Mouse (Mus musculus) hindbrain, embryonic 10.5 days (tissue): ENCODE measurements at regions not wholly inside any gene's neighbourhood (a gene's known extent, or its start where the extent isn't known, plus 50 kb on each side); places are given as distances from the start of the nearest gene placed in this dataset.

Source experiments
- DNase-seq: peaks from one replicate; pipeline ENCODE4 v3.0.0-alpha.2; 2017; ENCODE audit warnings: low spot score
- H3K27ac ChIP-seq: fragments of 300-500 bp; sonication (generic); 2 replicates; pipeline ENCODE4 v1.5.1; 2016; ENCODE audit warnings: mild to moderate bottlenecking, moderate library complexity
- H3K27me3 ChIP-seq: fragments of 300-500 bp; sonication (generic); 2 replicates; pipeline ENCODE4 v1.6.1; 2016; ENCODE audit warnings: mild to moderate bottlenecking; ENCODE audit not compliant: poor library complexity, insufficient read depth, severe bottlenecking
- H3K36me3 ChIP-seq: fragments of 300-500 bp; sonication (generic); 2 replicates; pipeline ENCODE4 v1.6.1; 2016; ENCODE audit warnings: mild to moderate bottlenecking, moderate library complexity
- H3K4me1 ChIP-seq: fragments of 300-500 bp; sonication (generic); replicated peaks from 2 replicates; pipeline ENCODE4 v1.6.1; 2016; ENCODE audit warnings: mild to moderate bottlenecking
- H3K4me3 ChIP-seq: fragments of 300-500 bp; sonication (generic); 2 replicates; pipeline ENCODE4 v1.5.1; 2016; ENCODE audit warnings: mild to moderate bottlenecking, moderate library complexity
- H3K9me3 ChIP-seq: fragments of 300-500 bp; sonication (generic); 2 replicates; pipeline ENCODE4 v1.6.1; 2016; ENCODE audit warnings: mild to moderate bottlenecking, moderate library complexity
- WGBS: fragments of 180-500 bp; shearing (Covaris S2); methylation state at CpG from one replicate; pipeline ENCODE4 v1.1.7; 2016; 5-methylcytosine and 5-hydroxymethylcytosine counted together

GRCm38 (mm10) chr13:35397166-35397565 lies 262.5 kb upstream of the Cdyl start:
- Histone ChIP-seq H3K9me3 (no peaks in the 10 kb centered on the region), H3K4me3 (no peak overlapping the region), H3K27ac (no peak overlapping the region), H3K4me1 (peaks cover 6% of the 10 kb centered on the region; the same call in 1 of the 2 replicates), H3K27me3 (no peaks in the 10 kb centered on the region), H3K36me3 (no peaks in the 10 kb centered on the region)
- no peak for DNase-seq
- WGBS, result 88% methylated on average over 2 of the region's 2 CpGs

DNA sequence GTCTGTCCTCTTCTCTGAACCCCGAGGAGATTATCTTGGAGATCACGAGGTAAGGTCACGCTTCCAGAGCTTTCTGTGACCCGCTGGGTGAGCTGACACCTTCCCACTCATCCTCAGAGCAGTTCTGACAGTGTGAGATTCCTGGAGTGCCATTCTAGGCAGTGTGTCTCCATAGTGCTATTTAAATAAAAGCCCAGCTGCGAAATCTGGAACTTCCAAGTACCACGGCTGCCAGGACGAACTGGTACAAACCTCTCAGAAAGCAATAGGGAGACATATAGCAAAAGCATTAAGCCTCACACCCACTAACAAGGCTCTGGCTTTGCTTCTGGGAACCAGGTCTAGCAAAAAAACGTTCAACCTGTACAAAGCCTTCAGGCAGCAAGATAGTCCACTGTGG lies 261.4 kb upstream of the Cdyl start:
- 64% methylated on average over 8 of the region's 8 CpGs for WGBS
- Histone ChIP-seq H3K9me3 (no peaks in the 10 kb centered on the region), H3K27me3 (no peaks in the 10 kb centered on the region), H3K27ac (no peak overlapping the region), H3K4me3 (no peak overlapping the region), H3K36me3 (no peaks in the 10 kb centered on the region), H3K4me1 (peaks cover 6% of the 10 kb centered on the region; the same call in 1 of the 2 replicates)
- DNase-seq, result no peak

DNA sequence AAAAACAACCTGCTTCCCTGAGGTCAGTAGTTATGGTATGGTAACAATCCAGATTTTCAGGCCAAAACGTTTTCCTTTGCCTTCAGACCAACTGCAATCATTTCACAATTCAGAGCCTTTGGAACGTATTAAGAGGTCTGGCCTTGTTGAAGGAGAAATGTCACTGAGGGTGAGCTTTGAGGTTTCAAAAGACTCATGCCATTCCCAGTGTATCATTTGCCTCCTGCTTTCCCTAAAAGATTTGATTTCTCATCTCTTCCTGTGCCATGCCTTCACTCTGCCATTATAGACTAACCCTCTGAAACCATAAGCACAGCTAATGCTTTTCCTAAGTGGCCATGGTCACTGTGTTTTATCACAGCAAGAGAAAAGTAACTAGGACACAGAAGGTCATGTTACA lies 256.8 kb upstream of the Cdyl start:
- no peak overlapping the region for H3K27ac ChIP-seq
- WGBS, result 81% methylated on average over 2 of the region's 2 CpGs
- H3K27me3 ChIP-seq, result no peaks in the 10 kb centered on the region
- H3K4me1 ChIP-seq, result no peaks in the 10 kb centered on the region
- H3K9me3 ChIP-seq, result no peaks in the 10 kb centered on the region
- no peak overlapping the region for H3K4me3 ChIP-seq
- no peaks in the 10 kb centered on the region for H3K36me3 ChIP-seq
- no peak for DNase-seq

GRCm38 (mm10) chr13:35404428-35404827 lies 255.2 kb upstream of the Cdyl start:
- 89% methylated on average over 5 of the region's 5 CpGs for WGBS
- no peaks in the 10 kb centered on the region for H3K27me3 ChIP-seq
- H3K36me3 ChIP-seq, result no peaks in the 10 kb centered on the region
- no peak for DNase-seq
- no peak overlapping the region for H3K27ac ChIP-seq
- no peaks in the 10 kb centered on the region for H3K9me3 ChIP-seq
- H3K4me3 ChIP-seq, result no peak overlapping the region
- no peaks in the 10 kb centered on the region for H3K4me1 ChIP-seq

DNA sequence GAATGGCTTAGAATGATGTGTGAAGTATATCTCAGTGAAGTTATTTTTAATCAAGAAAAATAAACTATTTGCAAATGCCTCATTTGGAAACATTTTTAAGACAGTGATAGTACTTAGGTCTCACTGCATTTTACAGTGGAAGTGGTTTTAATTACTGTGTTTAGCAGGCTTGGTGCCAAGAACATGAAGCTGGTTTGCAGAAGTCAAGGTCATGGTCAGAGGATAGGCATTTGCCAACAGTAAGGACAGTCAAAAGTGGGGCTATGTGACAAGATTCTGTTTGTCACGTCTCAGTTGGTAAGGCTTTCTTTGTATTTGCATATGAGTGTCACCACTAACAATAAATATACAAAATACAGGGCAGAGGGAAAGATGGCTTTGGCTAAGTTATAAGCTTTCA lies 254.2 kb upstream of the Cdyl start:
- H3K36me3 ChIP-seq, result no peaks in the 10 kb centered on the region
- H3K9me3 ChIP-seq, result no peaks in the 10 kb centered on the region
- no peak for DNase-seq
- 71% methylated on average over 1 of the region's 1 CpGs for WGBS
- H3K27ac ChIP-seq, result no peak overlapping the region
- no peak overlapping the region for H3K4me3 ChIP-seq
- no peaks in the 10 kb centered on the region for H3K4me1 ChIP-seq
- H3K27me3 ChIP-seq, result no peaks in the 10 kb centered on the region

DNA sequence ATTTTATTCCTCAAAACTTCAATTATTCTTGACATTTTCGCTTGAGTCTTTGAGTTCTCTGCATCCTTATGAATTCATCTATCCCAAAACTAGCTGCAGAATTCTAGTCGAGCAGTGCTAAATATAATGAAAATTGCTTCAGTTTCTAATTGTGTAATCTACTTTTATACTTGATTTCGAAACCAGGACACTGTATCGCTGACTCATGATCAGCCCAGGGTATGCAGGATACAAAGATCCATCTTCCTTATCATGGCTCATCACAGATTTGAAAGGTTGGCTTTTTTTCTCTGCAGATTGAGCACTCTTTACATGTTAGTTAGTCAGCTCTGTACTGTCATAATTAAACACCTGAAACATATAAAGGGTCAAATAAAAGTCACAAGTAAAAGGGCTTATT lies 242.1 kb upstream of the Cdyl start:
- H3K9me3 ChIP-seq, result no peaks in the 10 kb centered on the region
- 92% methylated on average over 4 of the region's 4 CpGs for WGBS
- H3K36me3 ChIP-seq, result no peaks in the 10 kb centered on the region
- no peak overlapping the region for H3K4me3 ChIP-seq
- no peak overlapping the region for H3K27ac ChIP-seq
- H3K4me1 ChIP-seq, result no peaks in the 10 kb centered on the region
- no peak for DNase-seq
- no peaks in the 10 kb centered on the region for H3K27me3 ChIP-seq

DNA sequence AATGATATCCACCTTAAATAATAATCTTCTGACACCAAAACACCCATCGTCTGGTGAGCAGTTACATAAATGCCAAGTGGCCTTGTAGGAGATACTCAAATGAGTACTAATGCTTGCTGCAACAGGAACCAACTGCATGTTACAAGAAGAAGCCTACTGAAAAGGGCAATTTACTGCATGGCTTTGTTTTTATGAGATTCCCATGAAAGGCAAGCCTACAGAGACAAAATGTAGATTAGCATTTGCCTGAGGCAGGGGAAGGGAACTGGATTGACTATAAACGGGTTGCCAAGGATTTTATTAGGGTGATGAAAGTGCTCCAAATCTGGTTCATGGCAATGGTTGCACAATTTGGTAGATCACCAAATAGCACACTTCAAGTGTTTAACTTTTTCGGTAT lies 239.6 kb upstream of the Cdyl start:
- H3K27me3 ChIP-seq, result no peaks in the 10 kb centered on the region
- WGBS, result 91% methylated on average over 3 of the region's 3 CpGs
- H3K4me1 ChIP-seq, result no peaks in the 10 kb centered on the region
- H3K27ac ChIP-seq, result no peak overlapping the region
- no peaks in the 10 kb centered on the region for H3K9me3 ChIP-seq
- H3K4me3 ChIP-seq, result no peak overlapping the region
- no peaks in the 10 kb centered on the region for H3K36me3 ChIP-seq
- DNase-seq, result no peak

DNA sequence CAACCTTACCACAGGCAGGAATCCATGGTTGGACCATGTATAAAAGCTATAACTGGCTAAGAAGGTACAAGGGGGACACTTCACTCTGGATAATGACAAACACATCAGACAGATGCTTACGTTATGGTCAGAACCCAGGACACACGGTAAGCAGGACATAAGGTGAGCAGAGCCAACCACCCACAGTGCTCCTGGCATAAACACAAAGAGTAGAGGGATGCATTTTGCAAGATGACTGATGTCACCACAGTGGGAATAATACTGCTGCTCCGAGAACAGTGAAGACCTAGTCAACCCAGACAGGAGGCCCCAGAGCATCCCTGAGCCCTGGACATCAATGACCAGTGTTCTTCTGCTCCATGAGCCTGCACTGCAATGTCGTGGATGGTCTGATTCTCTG lies 233.6 kb upstream of the Cdyl start:
- H3K4me3 ChIP-seq, result no peak overlapping the region
- H3K36me3 ChIP-seq, result no peaks in the 10 kb centered on the region
- WGBS, result 79% methylated on average over 4 of the region's 4 CpGs
- no peaks in the 10 kb centered on the region for H3K27me3 ChIP-seq
- no peaks in the 10 kb centered on the region for H3K9me3 ChIP-seq
- no peak for DNase-seq
- no peak overlapping the region for H3K27ac ChIP-seq
- no peaks in the 10 kb centered on the region for H3K4me1 ChIP-seq

GRCm38 (mm10) chr13:35435173-35435572 lies 224.5 kb upstream of the Cdyl start:
- no peaks in the 10 kb centered on the region for H3K36me3 ChIP-seq
- H3K4me1 ChIP-seq, result no peaks in the 10 kb centered on the region
- H3K9me3 ChIP-seq, result no peaks in the 10 kb centered on the region
- H3K27me3 ChIP-seq, result no peaks in the 10 kb centered on the region
- no peak for DNase-seq
- no peak overlapping the region for H3K27ac ChIP-seq
- 78% methylated on average over 7 of the region's 7 CpGs for WGBS
- no peak overlapping the region for H3K4me3 ChIP-seq

DNA sequence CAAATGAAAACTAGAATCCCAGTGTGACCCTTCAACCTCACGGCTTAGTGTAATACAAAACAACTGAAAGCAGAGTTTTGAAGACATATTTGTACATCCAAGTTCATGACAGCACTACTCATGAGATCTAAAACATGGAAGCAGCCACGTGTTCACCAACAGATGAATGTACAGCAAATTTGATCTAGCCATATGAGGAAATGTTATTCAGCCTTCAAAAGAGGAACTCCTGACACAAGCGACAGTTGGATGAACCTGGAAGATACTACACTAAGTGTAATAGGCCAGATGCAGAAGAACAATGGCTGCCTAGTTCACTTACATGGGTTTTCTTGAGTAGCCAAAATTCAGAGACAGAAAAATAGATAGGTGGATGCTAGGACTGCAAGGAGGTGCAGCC lies 212.0 kb upstream of the Cdyl start:
- Histone ChIP-seq H3K4me3 (no peak overlapping the region), H3K4me1 (no peaks in the 10 kb centered on the region), H3K27me3 (no peaks in the 10 kb centered on the region), H3K27ac (no peak overlapping the region), H3K36me3 (no peaks in the 10 kb centered on the region), H3K9me3 (no peaks in the 10 kb centered on the region)
- no peak for DNase-seq
- WGBS, result 83% methylated on average over 3 of the region's 3 CpGs

DNA sequence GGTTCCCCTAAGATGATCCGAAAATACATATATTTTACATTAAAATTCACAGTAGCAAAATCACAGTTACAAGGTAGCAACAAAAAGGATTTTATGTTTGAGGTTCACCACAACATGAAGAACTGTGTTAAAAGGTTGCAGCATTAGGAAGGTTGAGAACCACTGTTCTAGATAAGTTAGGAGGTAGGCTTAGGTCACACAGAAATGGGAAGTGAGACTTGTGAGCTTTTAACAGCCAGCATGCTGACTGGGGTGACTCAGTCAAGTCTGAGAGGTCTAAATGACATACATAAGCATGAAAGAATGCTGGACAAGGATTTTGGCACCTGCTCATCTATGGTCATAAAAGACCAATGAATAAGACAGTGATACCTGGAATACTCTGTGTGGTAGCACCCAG lies 207.2 kb upstream of the Cdyl start:
- 89% methylated on average over 1 of the region's 1 CpGs for WGBS
- H3K9me3 ChIP-seq, result no peaks in the 10 kb centered on the region
- DNase-seq, result no peak
- no peak overlapping the region for H3K27ac ChIP-seq
- H3K4me1 ChIP-seq, result peaks cover 10% of the 10 kb centered on the region; the same call in 1 of the 2 replicates
- no peaks in the 10 kb centered on the region for H3K27me3 ChIP-seq
- H3K36me3 ChIP-seq, result no peaks in the 10 kb centered on the region
- H3K4me3 ChIP-seq, result no peak overlapping the region

DNA sequence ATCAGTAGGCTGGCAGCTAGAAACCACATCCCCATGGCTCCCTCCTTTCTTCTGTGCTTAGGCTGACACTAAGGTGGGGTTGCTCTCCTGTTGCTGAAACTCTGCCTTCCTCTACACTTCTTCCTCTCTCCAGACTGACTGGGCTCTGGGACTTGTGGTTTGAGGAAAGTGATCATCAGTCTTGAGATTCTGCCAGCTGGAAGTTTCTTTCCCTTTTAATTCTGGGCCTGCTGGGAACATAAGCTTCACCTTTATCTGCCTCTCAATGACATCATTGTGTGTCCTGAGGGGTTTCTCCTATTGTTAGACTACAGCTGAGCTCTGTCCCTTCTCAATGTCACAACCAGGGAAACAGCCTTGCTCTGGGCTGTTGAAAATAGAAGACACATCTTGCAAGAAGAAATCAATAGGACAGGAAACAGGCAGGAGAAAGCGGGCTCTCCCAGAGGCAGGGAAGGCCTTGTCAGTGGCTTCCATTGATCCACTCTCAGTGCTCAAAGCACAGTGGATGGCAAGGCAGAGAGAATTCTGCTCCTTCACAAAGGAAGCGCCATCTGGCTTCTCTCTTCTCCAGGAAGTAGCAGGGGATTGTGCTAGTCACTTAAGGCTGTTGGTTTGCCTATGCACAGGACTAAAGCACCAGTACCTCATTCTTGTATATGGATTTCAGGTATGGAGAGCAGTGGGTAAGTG lies 206.3 kb upstream of the Cdyl start:
- no peaks in the 10 kb centered on the region for H3K9me3 ChIP-seq
- H3K27me3 ChIP-seq, result no peaks in the 10 kb centered on the region
- peak; percentile 10 for DNase-seq
- H3K4me1 ChIP-seq, result peaks cover 10% of the 10 kb centered on the region; the same call in 1 of the 2 replicates
- H3K4me3 ChIP-seq, result no peak overlapping the region
- no peaks in the 10 kb centered on the region for H3K36me3 ChIP-seq
- peak overlapping the region; percentile 50 for H3K27ac ChIP-seq
- 51% methylated on average over 2 of the region's 2 CpGs for WGBS

DNA sequence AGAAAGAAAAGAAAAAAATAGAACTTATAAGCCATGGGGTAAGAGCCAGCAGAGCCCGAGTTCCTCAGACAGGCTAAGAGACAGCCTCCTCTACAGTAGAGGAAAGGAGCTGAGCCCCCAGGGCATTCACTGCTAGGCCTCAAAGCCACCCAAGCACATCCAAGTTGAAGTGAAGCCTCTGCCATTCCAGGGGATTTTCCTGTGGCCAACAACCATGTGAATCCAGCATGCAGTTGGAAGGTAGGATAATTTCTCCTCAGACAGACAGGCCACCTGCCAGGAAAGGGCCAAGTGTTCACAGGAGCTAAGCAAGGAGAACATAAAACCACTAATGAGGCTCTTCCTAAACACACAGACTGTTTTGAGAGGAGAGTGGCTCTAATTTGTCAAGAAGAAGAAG lies 199.6 kb upstream of the Cdyl start:
- WGBS, result 93% methylated on average over 1 of the region's 1 CpGs
- Histone ChIP-seq H3K4me1 (no peaks in the 10 kb centered on the region), H3K9me3 (no peaks in the 10 kb centered on the region)

DNA sequence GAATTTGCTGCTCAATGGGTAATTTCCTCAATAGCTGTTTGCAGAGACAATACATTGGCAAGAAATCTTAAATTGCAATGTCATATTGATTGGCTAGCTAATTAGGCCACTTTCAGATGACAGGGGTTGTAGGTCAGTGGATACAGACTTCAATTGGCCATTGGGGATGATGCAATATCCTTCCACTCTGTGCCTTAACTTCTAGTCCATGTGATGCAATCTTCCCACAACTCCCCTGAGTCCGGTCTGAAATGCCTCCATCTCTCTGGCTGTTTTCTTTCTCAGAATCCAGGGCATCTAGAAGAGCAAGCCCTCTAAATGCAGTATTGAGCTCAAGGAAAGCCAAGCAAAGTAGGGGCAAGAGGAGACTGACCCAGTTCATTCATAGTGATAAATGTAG lies 196.4 kb upstream of the Cdyl start:
- no peaks in the 10 kb centered on the region for H3K4me1 ChIP-seq
- no peak overlapping the region for H3K27ac ChIP-seq
- H3K36me3 ChIP-seq, result no peaks in the 10 kb centered on the region
- H3K4me3 ChIP-seq, result no peak overlapping the region
- DNase-seq, result no peak
- 87% methylated on average over 1 of the region's 1 CpGs for WGBS
- no peaks in the 10 kb centered on the region for H3K27me3 ChIP-seq
- no peaks in the 10 kb centered on the region for H3K9me3 ChIP-seq

More for the DNA sequence above, 199.6 kb upstream of the Cdyl start:
- Histone ChIP-seq H3K4me3 (no peak overlapping the region), H3K27ac (no peak overlapping the region), H3K27me3 (no peaks in the 10 kb centered on the region), H3K36me3 (no peaks in the 10 kb centered on the region)
- DNase-seq, result no peak
